25 mouse cellular contexts compared by ENCODE assay signal in the genomic region with DNA sequence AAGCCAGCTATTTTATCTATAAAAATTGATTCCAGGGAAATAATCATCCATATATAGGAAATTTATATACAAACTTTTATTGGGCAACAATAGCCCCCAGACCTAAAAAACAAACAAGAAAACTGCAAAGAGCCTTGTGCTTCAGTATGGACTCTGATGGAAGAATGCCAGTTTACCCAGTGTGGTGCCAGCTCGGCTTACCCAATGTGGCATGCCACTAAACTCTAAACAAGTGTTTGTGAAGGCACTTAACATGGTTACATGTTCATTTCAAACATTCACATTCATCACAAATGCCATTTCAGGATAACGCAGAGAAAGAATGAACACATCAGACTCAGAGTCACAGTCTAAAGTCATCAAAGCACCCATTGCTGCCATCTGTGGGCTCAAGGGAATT.
A peak's percentile ranks its signal among the peaks of the same experiment; 100 is the strongest.
DNase-seq lines count a peak whose midpoint lies in the region; ATAC-seq and TF ChIP-seq lines count a peak whose summit lies in the region.
"Had no signal": no experiment of that assay in that cellular context is flagged by ENCODE, and none has a peak within 500 bp of the region (broad histone marks: within the 10 kb centered on the region; RNA-seq: fewer than 3 reads in every experiment).

No protein-coding gene starts in this region.

- no peak overlapping the region for H3K4me2 ChIP-seq in liver, embryonic 11.5 days
- H3K4me2 ChIP-seq: embryonic facial prominence, embryonic 15.5 days; hindbrain, embryonic 12.5 days had no signal

- H3K27ac ChIP-seq in liver, adult 2 months (replicated peaks; ENCODE audit: insufficient read depth, low read depth, low read length) = no peak overlapping the region
- H3K27ac ChIP-seq in liver, embryonic 11.5 days (ENCODE audit: low read depth, low read length) = no peak overlapping the region
- H3K27ac ChIP-seq in midbrain, embryonic 10.5 days (replicated peaks) = no peak overlapping the region
- H3K27ac ChIP-seq: embryonic facial prominence, embryonic 15.5 days; forebrain, embryonic 10.5 days; gastrocnemius, adult 2 months; heart, embryonic 10.5 days; hindbrain, embryonic 12.5 days had no signal

- no peak for TF ChIP-seq POLR2A in liver, adult 2 months (IDR thresholded peaks at IDR 0.05; ENCODE audit: extremely low read depth, insufficient read depth, low read length)

- no peak for TF ChIP-seq CTCF in liver, adult 2 months (IDR thresholded peaks at IDR 0.05; ENCODE audit: low read depth, low read length)

- peak; percentile 10 for DNase-seq in adrenal gland, postnatal 10 days
- DNase-seq in adrenal gland, postnatal 25 days = no peak
- peak; percentile 40 for DNase-seq in liver, adult 2 months (ENCODE audit: extremely low read depth, low read depth, low spot score)
- no peak for DNase-seq in liver, embryonic 11.5 days (ENCODE audit: low spot score)
- peak; percentile 23 for DNase-seq in lung, postnatal 14 days
- no peak for DNase-seq in thymus, postnatal 10 days (ENCODE audit: low spot score in 2 of 2)
- no peak for DNase-seq in midbrain, embryonic 10.5 days (ENCODE audit: low spot score)
- DNase-seq: adrenal gland, postnatal 14 days; B cell, adult 2 months; cerebellum, adult 18-20 months; cerebellum, adult 9-11 months; embryo, embryonic 11 days; gastrocnemius, adult 2 months; gastrocnemius, postnatal 25 days; heart, postnatal 10 days; heart, postnatal 4 days had no signal

- no peaks in the 10 kb centered on the region for H3K9me3 ChIP-seq in liver, embryonic 11.5 days (ENCODE audit: control insufficient read depth, low read length)
- no peaks in the 10 kb centered on the region for H3K9me3 ChIP-seq in midbrain, embryonic 10.5 days (replicated peaks)
- H3K9me3 ChIP-seq: embryonic facial prominence, embryonic 15.5 days; forebrain, embryonic 10.5 days; heart, embryonic 10.5 days; hindbrain, embryonic 12.5 days had no signal

- ATAC-seq in liver, embryonic 11.5 days (replicated peaks; ENCODE audit: low FRiP score) = no peak
- ATAC-seq: CD4-positive, CD25-positive, alpha-beta regulatory T cell, adult 4 months; forebrain, embryonic 14.5 days; hindbrain, embryonic 16.5 days had no signal

- H3K4me3 ChIP-seq in liver, adult 2 months (ENCODE audit: insufficient read depth, low read depth, low read length) = no peak overlapping the region
- no peak overlapping the region for H3K4me3 ChIP-seq in liver, embryonic 11.5 days (ENCODE audit: low read depth, low read length)
- no peak overlapping the region for H3K4me3 ChIP-seq in midbrain, embryonic 10.5 days
- H3K4me3 ChIP-seq: embryonic facial prominence, embryonic 15.5 days; erythroblast, embryonic 14.5 days; forebrain, embryonic 10.5 days; gastrocnemius, adult 2 months; heart, embryonic 10.5 days; hindbrain, embryonic 12.5 days had no signal

- no peaks in the 10 kb centered on the region for H3K36me3 ChIP-seq in liver, adult 2 months (ENCODE audit: control insufficient read depth, insufficient read depth, low read length)
- H3K36me3 ChIP-seq in liver, embryonic 11.5 days (ENCODE audit: control insufficient read depth, insufficient read depth, low read length) = no peaks in the 10 kb centered on the region
- H3K36me3 ChIP-seq in midbrain, embryonic 10.5 days = no peaks in the 10 kb centered on the region
- H3K36me3 ChIP-seq: embryonic facial prominence, embryonic 15.5 days; forebrain, embryonic 10.5 days; G1E; heart, embryonic 10.5 days; hindbrain, embryonic 12.5 days had no signal

- H3K27me3 ChIP-seq in liver, adult 2 months (ENCODE audit: control insufficient read depth, insufficient read depth, low read length) = no peaks in the 10 kb centered on the region
- H3K27me3 ChIP-seq in liver, embryonic 11.5 days (replicated peaks; ENCODE audit: control insufficient read depth, insufficient read depth, low read length) = no peaks in the 10 kb centered on the region
- no peaks in the 10 kb centered on the region for H3K27me3 ChIP-seq in midbrain, embryonic 10.5 days (ENCODE audit: low read depth, poor library complexity, severe bottlenecking)
- H3K27me3 ChIP-seq: embryonic facial prominence, embryonic 15.5 days; hindbrain, embryonic 12.5 days had no signal

- no peaks in the 10 kb centered on the region for H3K79me2 ChIP-seq in liver, adult 2 months (ENCODE audit: control insufficient read depth, insufficient read depth, low read length)

- WGBS in liver, adult 2 months = 84% methylated on average over 2 of the region's 2 CpGs
- WGBS in liver, embryonic 11.5 days = 79% methylated on average over 2 of the region's 2 CpGs
- 89% methylated on average over 2 of the region's 2 CpGs for WGBS in midbrain, embryonic 10.5 days

- H3K4me1 ChIP-seq in liver, adult 2 months (ENCODE audit: control insufficient read depth, insufficient read depth, low read length) = no peaks in the 10 kb centered on the region
- no peaks in the 10 kb centered on the region for H3K4me1 ChIP-seq in liver, embryonic 11.5 days (replicated peaks; ENCODE audit: control insufficient read depth, insufficient read depth, low read length)
- no peaks in the 10 kb centered on the region for H3K4me1 ChIP-seq in midbrain, embryonic 10.5 days
- H3K4me1 ChIP-seq: embryonic facial prominence, embryonic 15.5 days; forebrain, embryonic 10.5 days; heart, embryonic 10.5 days; hindbrain, embryonic 12.5 days had no signal

- H3K9ac ChIP-seq in liver, adult 2 months (ENCODE audit: low read depth, low read length) = no peak overlapping the region
- H3K9ac ChIP-seq in liver, embryonic 11.5 days (ENCODE audit: low read depth, low read length) = no peak overlapping the region
- H3K9ac ChIP-seq: embryonic facial prominence, embryonic 15.5 days; hindbrain, embryonic 12.5 days had no signal

Comparison
In these comparisons a context has a peak if more than half of its experiments do, and no peak if none do; other contexts are left out.
1. DNase-seq: peak in adrenal gland, postnatal 10 days (single experiment), liver, adult 2 months (single experiment) and lung, postnatal 14 days (single experiment); none in adrenal gland, postnatal 25 days (single experiment), liver, embryonic 11.5 days (single experiment), thymus, postnatal 10 days (0 of 2) and midbrain, embryonic 10.5 days (single experiment).